Mouse (Mus musculus): ENCODE measurements around the gene Tfam. TPM values are rescaled to one million over a fixed set of nuclear protein-coding genes. Genes with fewer than 3 reads are reported as not detected.

Gene Tfam
- total RNA-seq, 2 experiments from 2014 or later = 71.6 to 91.8 TPM

DNA sequence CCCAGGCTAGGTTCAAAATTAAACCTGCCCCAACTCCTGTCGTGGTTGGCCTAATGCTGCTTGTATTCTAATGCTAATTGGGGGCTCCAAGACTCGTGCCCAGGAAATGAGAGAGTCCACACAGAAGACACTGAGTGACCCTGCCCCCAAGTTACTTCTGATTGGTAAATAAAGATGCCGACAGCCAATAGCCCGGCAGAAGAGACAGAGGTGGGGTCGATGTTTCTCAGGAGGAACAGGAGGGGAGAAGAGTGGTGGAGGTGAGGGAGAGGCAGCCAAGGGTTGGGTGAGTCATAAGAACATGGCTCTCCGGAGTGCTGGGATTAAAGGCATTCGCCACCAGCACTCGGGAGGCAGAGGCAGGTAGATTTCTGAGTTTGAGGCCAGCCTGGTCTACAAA lies 61.7 kb downstream of the Tfam start:
- no peak for ATAC-seq (replicated peaks; ENCODE audit: poor library complexity, severe bottlenecking)

Other genes starting within 250 kb of the Tfam start
- gene Bicc1, start 78.6 kb downstream of the Tfam start, total RNA-seq (2014; fragmentation: Nextera tagmentation) = not detected in 2 replicates
- gene Bicc1, start 78.6 kb downstream of the Tfam start, total RNA-seq (2017) = not detected in 2 replicates
- gene Ube2d1, start 47.0 kb upstream of the Tfam start, total RNA-seq (2014; fragmentation: Nextera tagmentation) = 40.5 and 61.7 TPM in 2 replicates
- gene Ube2d1, start 47.0 kb upstream of the Tfam start, total RNA-seq (2017) = 11.2 and 15.2 TPM in 2 replicates
- 33.2 and 35.9 TPM in 2 replicates for gene Cisd1, start 106.7 kb upstream of the Tfam start, total RNA-seq (2014; fragmentation: Nextera tagmentation)
- 12.7 and 13.5 TPM in 2 replicates for gene Cisd1, start 106.7 kb upstream of the Tfam start, total RNA-seq (2017)
- 20.5 and 25.2 TPM in 2 replicates for gene Ipmk, start 109.5 kb upstream of the Tfam start, total RNA-seq (2014; fragmentation: Nextera tagmentation)
- gene Ipmk, start 109.5 kb upstream of the Tfam start, total RNA-seq (2017) = 24.4 and 28.6 TPM in 2 replicates

All from granulocyte monocyte progenitor cell, adult 5-6 weeks (primary cell).